Mouse (Mus musculus) embryonic facial prominence, embryonic 12.5 days (tissue): ENCODE measurements around the gene Foxd3. TPM values are rescaled to one million over a fixed set of nuclear protein-coding genes. Genes with fewer than 3 reads are reported as not detected.
A peak's percentile ranks its signal among the peaks of the same experiment; 100 is the strongest.

Source experiments
- ATAC-seq: fragments of 200-750 bp; cut with Nextera tagmentation; 2 replicates; pipeline ENCODE4 v1.8.0; 2017; ENCODE audit not compliant: insufficient number of reproducible peaks, insufficient read depth, low FRiP score, low TSS enrichment
- H3K27ac ChIP-seq: fragments of 300-500 bp; sonication (generic); 2 replicates; pipeline ENCODE4 v1.5.1; 2016; ENCODE audit warnings: mild to moderate bottlenecking
- H3K27me3 ChIP-seq: fragments of 300-500 bp; sonication (generic); 2 replicates; pipeline ENCODE4 v1.6.1; 2016; ENCODE audit warnings: mild to moderate bottlenecking, moderate library complexity
- H3K36me3 ChIP-seq: fragments of 300-500 bp; sonication (generic); 2 replicates; pipeline ENCODE4 v1.6.1; 2016; ENCODE audit warnings: mild to moderate bottlenecking
- H3K4me1 ChIP-seq: fragments of 300-500 bp; sonication (generic); 2 replicates; pipeline ENCODE4 v1.6.1; 2016
- H3K4me2 ChIP-seq: fragments of 300-500 bp; sonication (generic); replicated peaks from 2 replicates; pipeline ENCODE4 v1.6.1; 2016; ENCODE audit warnings: mild to moderate bottlenecking, moderate library complexity
- H3K4me3 ChIP-seq: fragments of 300-500 bp; sonication (generic); 2 replicates; pipeline ENCODE4 v1.5.1; 2016; ENCODE audit warnings: mild to moderate bottlenecking
- H3K9ac ChIP-seq: fragments of 300-500 bp; sonication (generic); 2 replicates; pipeline ENCODE4 v1.6.1; 2016; ENCODE audit warnings: mild to moderate bottlenecking, moderate library complexity
- H3K9me3 ChIP-seq: fragments of 300-500 bp; sonication (generic); 2 replicates; pipeline ENCODE4 v1.6.1; 2016; ENCODE audit warnings: mild to moderate bottlenecking, moderate library complexity
- WGBS: fragments of 180-500 bp; shearing (Covaris S2); methylation state at CpG from one replicate; pipeline ENCODE4 v1.1.7; 2016; 5-methylcytosine and 5-hydroxymethylcytosine counted together
- polyA plus RNA-seq: library from polyadenylated mRNA; unstranded; fragments of >200 nt; fragmentation: Nextera tagmentation; extraction: Ambion mirVana; gene quantifications from 2 replicates; pipeline ENCODE4 v1.2.1, GENCODE M21; 2016

Foxd3 gene
- polyA plus RNA-seq, 1 experiment from 2014 or later, result 2.1 TPM

DNA sequence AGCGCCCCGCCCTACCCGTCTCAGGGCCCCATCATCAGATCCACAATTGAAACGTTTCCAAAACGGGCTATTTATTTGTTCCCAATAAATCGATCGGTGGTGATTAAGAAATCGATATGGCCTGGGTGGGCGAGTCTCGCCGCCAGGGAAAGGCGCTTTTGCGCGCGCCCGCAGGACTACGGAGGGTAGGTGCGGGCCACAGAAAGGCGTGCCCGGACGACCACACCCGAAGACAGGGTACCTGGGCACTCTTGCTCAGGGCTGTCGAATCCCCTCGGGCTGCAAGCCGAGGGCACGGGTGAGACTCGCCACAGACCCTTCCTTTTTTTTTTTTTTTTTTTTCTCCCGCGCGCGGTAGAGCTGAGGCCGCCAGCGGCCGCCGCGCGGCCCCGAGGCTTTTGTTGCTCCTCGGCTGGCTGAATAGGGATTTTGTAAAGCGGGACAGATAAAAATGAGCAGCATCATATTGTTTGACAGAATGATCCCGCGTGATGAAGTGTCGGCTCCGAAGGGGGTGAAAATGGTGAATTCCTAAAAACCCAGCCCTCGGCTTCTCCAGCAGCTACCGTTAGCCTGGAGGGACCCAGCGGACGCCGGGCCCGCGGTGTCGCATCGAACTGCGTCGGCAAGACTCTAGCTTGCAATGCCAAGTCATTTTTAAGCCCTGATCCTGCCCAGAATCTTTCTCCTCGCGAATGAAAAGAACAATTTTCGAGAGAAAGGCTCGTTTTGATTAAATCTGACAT, 5.0 kb upstream of the Foxd3 start:
- peak overlapping the region; percentile 12; the same call in 1 of the 2 replicates for H3K4me3 ChIP-seq
- peaks cover 75% of the 10 kb centered on the region for H3K27me3 ChIP-seq
- H3K27ac ChIP-seq, result no peak overlapping the region
- no peak for ATAC-seq
- no peaks in the 10 kb centered on the region for H3K36me3 ChIP-seq
- H3K9me3 ChIP-seq, result no peaks in the 10 kb centered on the region
- no peak overlapping the region for H3K9ac ChIP-seq
- peak overlapping the region; percentile 34 for H3K4me2 ChIP-seq
- WGBS, result under 1% methylated on average over 58 of the region's 59 CpGs
- peaks cover 4% of the 10 kb centered on the region; the same call in 1 of the 2 replicates for H3K4me1 ChIP-seq

GRCm38 (mm10) chr4:99651823-99652450, 4.2 kb upstream of the Foxd3 start:
- peaks cover 5% of the 10 kb centered on the region; the same call in 1 of the 2 replicates for H3K4me1 ChIP-seq
- peaks cover 83% of the 10 kb centered on the region for H3K27me3 ChIP-seq
- no peak overlapping the region for H3K4me3 ChIP-seq
- ATAC-seq, result no peak
- H3K27ac ChIP-seq, result no peak overlapping the region
- H3K9me3 ChIP-seq, result no peaks in the 10 kb centered on the region
- H3K9ac ChIP-seq, result no peak overlapping the region
- no peak overlapping the region for H3K4me2 ChIP-seq
- no peaks in the 10 kb centered on the region for H3K36me3 ChIP-seq
- WGBS, result 18% methylated on average over 10 of the region's 10 CpGs

GRCm38 (mm10) chr4:99652576-99653210, 3.4 kb upstream of the Foxd3 start:
- H3K4me1 ChIP-seq, result peaks cover 11% of the 10 kb centered on the region
- H3K4me2 ChIP-seq, result no peak overlapping the region
- no peak for ATAC-seq
- H3K27ac ChIP-seq, result no peak overlapping the region
- peak overlapping the region; percentile 12; the same call in 1 of the 2 replicates for H3K4me3 ChIP-seq
- no peaks in the 10 kb centered on the region for H3K9me3 ChIP-seq
- no peak overlapping the region for H3K9ac ChIP-seq
- H3K27me3 ChIP-seq, result peaks cover 87% of the 10 kb centered on the region
- 2% methylated on average over 19 of the region's 19 CpGs for WGBS
- no peaks in the 10 kb centered on the region for H3K36me3 ChIP-seq

GRCm38 (mm10) chr4:99653216-99653607, 2.9 kb upstream of the Foxd3 start:
- WGBS, result 1% methylated on average over 25 of the region's 25 CpGs
- Histone ChIP-seq H3K27ac (no peak overlapping the region), H3K9ac (no peak overlapping the region), H3K4me2 (no peak overlapping the region; the same call in 1 of the 2 replicates), H3K4me1 (peaks cover 11% of the 10 kb centered on the region), H3K9me3 (no peaks in the 10 kb centered on the region), H3K27me3 (peaks cover 86% of the 10 kb centered on the region), H3K4me3 (peak overlapping the region; percentile 12; the same call in 1 of the 2 replicates), H3K36me3 (no peaks in the 10 kb centered on the region)
- ATAC-seq, result no peak

GRCm38 (mm10) chr4:99653608-99654221, 2.4 kb upstream of the Foxd3 start:
- Histone ChIP-seq H3K27me3 (peaks cover 81% of the 10 kb centered on the region), H3K4me1 (peaks cover 11% of the 10 kb centered on the region), H3K9ac (no peak overlapping the region), H3K9me3 (no peaks in the 10 kb centered on the region), H3K4me3 (no peak overlapping the region), H3K27ac (no peak overlapping the region), H3K36me3 (no peaks in the 10 kb centered on the region), H3K4me2 (no peak overlapping the region; the same call in 1 of the 2 replicates)
- WGBS, result 1% methylated on average over 36 of the region's 36 CpGs
- ATAC-seq, result no peak

- Histone ChIP-seq H3K9ac (no peak overlapping the region), H3K27me3 (peaks cover 71% of the 10 kb centered on the region), H3K4me1 (peaks cover 11% of the 10 kb centered on the region), H3K4me3 (no peak overlapping the region), H3K27ac (no peak overlapping the region), H3K9me3 (no peaks in the 10 kb centered on the region), H3K36me3 (no peaks in the 10 kb centered on the region), H3K4me2 (no peak overlapping the region)
- WGBS, result 1% methylated on average over 27 of the region's 27 CpGs
- ATAC-seq, result no peak
Measured at GRCm38 (mm10) chr4:99654621-99655296, 1.3 kb upstream of the Foxd3 start.

- Histone ChIP-seq H3K4me1 (peaks cover 11% of the 10 kb centered on the region), H3K9me3 (no peaks in the 10 kb centered on the region), H3K36me3 (no peaks in the 10 kb centered on the region), H3K4me2 (peak overlapping the region; percentile 44), H3K27ac (0 out of 2 replicates have a peak overlapping the region, but pooled peaks have one; percentile 30), H3K9ac (peak overlapping the region; percentile 33; the same call in 1 of the 2 replicates), H3K27me3 (peaks cover 70% of the 10 kb centered on the region), H3K4me3 (peak overlapping the region; percentile 33)
- no peak for ATAC-seq
- WGBS, result under 1% methylated on average over 88 of the region's 92 CpGs
Measured at GRCm38 (mm10) chr4:99656605-99657429, 718 bp downstream of the Foxd3 start.

DNA sequence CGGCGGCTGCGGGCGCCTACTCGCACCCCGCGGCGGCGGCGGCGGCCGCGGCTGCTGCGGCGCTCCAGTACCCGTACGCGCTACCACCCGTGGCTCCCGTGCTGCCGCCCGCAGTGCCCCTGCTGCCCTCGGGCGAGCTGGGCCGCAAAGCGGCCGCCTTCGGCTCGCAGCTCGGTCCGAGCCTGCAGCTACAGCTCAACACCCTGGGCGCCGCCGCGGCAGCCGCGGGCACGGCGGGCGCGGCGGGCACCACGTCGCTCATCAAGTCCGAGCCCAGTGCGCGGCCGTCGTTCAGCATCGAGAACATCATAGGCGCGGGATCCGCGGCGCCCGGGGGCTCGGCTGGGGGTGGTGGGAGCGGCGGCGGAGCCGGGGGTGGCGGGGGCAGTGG, 1.3 kb downstream of the Foxd3 start:
- ATAC-seq, result no peak
- no peak overlapping the region for H3K27ac ChIP-seq
- H3K9ac ChIP-seq, result peak overlapping the region; percentile 33; the same call in 1 of the 2 replicates

DNA sequence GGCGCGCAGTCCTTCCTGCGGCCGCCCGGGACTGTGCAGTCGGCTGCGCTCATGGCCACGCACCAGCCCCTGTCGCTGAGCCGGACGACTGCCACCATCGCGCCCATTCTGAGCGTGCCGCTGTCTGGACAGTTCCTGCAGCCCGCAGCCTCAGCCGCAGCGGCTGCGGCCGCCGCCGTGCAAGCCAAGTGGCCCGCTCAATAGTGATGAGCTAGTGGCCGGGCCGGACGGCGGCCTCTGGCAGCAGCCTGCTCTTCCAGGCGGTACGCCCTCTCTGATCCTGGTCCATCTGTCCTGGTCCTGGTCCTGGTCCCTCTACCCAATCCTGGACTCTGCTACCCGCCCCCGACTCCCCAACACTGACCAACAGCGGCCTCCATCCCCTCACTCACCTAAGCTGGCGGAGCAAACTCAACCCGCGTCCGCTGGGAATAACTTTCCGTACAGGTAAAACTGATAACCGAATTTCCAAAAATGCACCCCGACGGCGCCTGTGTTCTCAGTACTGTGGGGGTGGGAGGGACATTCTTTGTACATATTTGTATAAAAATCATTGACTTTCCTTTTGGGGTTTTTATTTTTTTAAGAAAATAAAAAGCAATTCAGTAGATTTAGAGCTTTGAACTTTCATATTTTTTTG, 1.9 kb downstream of the Foxd3 start:
- H3K4me3 ChIP-seq, result peak overlapping the region; percentile 33
- no peaks in the 10 kb centered on the region for H3K36me3 ChIP-seq
- peak overlapping the region; percentile 33; the same call in 1 of the 2 replicates for H3K9ac ChIP-seq
- peaks cover 69% of the 10 kb centered on the region for H3K27me3 ChIP-seq
- H3K4me1 ChIP-seq, result peaks cover 12% of the 10 kb centered on the region
- peak overlapping the region; percentile 44 for H3K4me2 ChIP-seq
- 1% methylated on average over 37 of the region's 41 CpGs for WGBS
- ATAC-seq, result peak; percentile 25; the same call in 1 of the 2 replicates
- no peaks in the 10 kb centered on the region for H3K9me3 ChIP-seq
- no peak overlapping the region for H3K27ac ChIP-seq

More for the DNA sequence above, 1.3 kb downstream of the Foxd3 start:
- no peaks in the 10 kb centered on the region for H3K9me3 ChIP-seq
- H3K4me3 ChIP-seq, result peak overlapping the region; percentile 33
- peaks cover 11% of the 10 kb centered on the region for H3K4me1 ChIP-seq
- no peaks in the 10 kb centered on the region for H3K36me3 ChIP-seq
- under 1% methylated on average over 57 of the region's 62 CpGs for WGBS
- H3K27me3 ChIP-seq, result peaks cover 69% of the 10 kb centered on the region
- H3K4me2 ChIP-seq, result peak overlapping the region; percentile 44

GRCm38 (mm10) chr4:99658881-99659280, 2.8 kb downstream of the Foxd3 start:
- no peak overlapping the region for H3K4me3 ChIP-seq
- H3K4me1 ChIP-seq, result peaks cover 17% of the 10 kb centered on the region
- ATAC-seq, result no peak
- no peak overlapping the region for H3K27ac ChIP-seq
- H3K9me3 ChIP-seq, result no peaks in the 10 kb centered on the region
- H3K36me3 ChIP-seq, result no peaks in the 10 kb centered on the region
- WGBS, result 10% methylated on average over 6 of the region's 6 CpGs
- no peak overlapping the region for H3K4me2 ChIP-seq
- H3K9ac ChIP-seq, result no peak overlapping the region
- peaks cover 72% of the 10 kb centered on the region for H3K27me3 ChIP-seq
